In the genomic region with DNA sequence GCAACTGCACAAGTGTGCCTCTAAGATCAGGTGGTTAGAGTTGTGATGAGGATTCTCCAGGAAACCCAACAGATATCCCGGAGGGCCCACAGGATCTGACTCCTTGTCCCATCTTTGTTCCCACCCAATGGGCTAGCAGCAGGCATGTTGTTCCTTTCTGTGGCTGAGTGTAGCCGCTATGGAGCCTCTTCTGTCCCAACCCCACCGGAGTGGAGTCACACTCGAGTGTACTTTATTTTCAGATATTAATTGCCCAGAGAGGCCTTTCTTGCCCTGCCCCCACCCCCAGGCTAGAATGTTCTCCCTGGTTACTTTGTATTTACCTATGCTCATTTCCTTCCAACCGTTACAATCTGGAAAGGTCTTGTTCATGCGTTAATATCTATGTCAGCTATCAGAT, we compare ENCODE assay signal across 24 mouse cellular contexts.
A peak's percentile ranks its signal among the peaks of the same experiment; 100 is the strongest.
DNase-seq lines count a peak whose midpoint lies in the region; ATAC-seq lines count a peak whose summit lies in the region.
"Had no signal": no experiment of that assay in that cellular context is flagged by ENCODE, and none has a peak within 500 bp of the region (broad histone marks: within the 10 kb centered on the region; RNA-seq: fewer than 3 reads in every experiment).

No protein-coding gene starts in this region.

- H3K27me3 ChIP-seq in kidney, embryonic 16.5 days (ENCODE audit: insufficient read depth, low read length) = no peaks in the 10 kb centered on the region
- H3K27me3 ChIP-seq: CH12.LX; embryonic facial prominence, embryonic 12.5 days; forebrain, embryonic 13.5 days; forebrain, embryonic 15.5 days; Patski had no signal

- intact Hi-C loops in heart, postnatal 36 days (cut with DNase I) = no loop called here

- H3K4me3 ChIP-seq in kidney, embryonic 16.5 days (ENCODE audit: low read length) = no peak overlapping the region
- H3K4me3 ChIP-seq: embryonic facial prominence, embryonic 10.5 days; embryonic facial prominence, embryonic 12.5 days; forebrain, embryonic 13.5 days; forebrain, embryonic 15.5 days had no signal

- H3K27ac ChIP-seq in kidney, embryonic 16.5 days (ENCODE audit: low read length) = peak overlapping the region; percentile 53; the same call in 1 of the 2 replicates
- H3K27ac ChIP-seq: embryonic facial prominence, embryonic 10.5 days; embryonic facial prominence, embryonic 12.5 days; forebrain, embryonic 13.5 days; forebrain, embryonic 15.5 days had no signal

- H3K9ac ChIP-seq in kidney, embryonic 16.5 days (replicated peaks; ENCODE audit: low read length) = no peak overlapping the region
- H3K9ac ChIP-seq: embryonic facial prominence, embryonic 12.5 days; forebrain, embryonic 13.5 days; forebrain, embryonic 15.5 days had no signal

- ATAC-seq in kidney, embryonic 16.5 days (ENCODE audit: low FRiP score, low TSS enrichment) = no peak
- ATAC-seq: activated CD4-positive, CD25-positive, alpha-beta regulatory T cell, adult 4 months; CD4-positive, CD25-positive, alpha-beta regulatory T cell, adult 4 months; forebrain, embryonic 13.5 days; forebrain, embryonic 15.5 days; Patski had no signal

- no peak overlapping the region for H3K4me2 ChIP-seq in kidney, embryonic 16.5 days (replicated peaks; ENCODE audit: low read depth, low read length)
- H3K4me2 ChIP-seq: embryonic facial prominence, embryonic 12.5 days; forebrain, embryonic 13.5 days; forebrain, embryonic 15.5 days had no signal

- whole genome bisulfite sequencing in kidney, embryonic 16.5 days = 60% methylated on average over 6 of the region's 6 CpGs

- H3K36me3 ChIP-seq in kidney, embryonic 16.5 days (ENCODE audit: insufficient read depth, low read length) = no peaks in the 10 kb centered on the region
- H3K36me3 ChIP-seq: embryonic facial prominence, embryonic 10.5 days; embryonic facial prominence, embryonic 12.5 days; forebrain, embryonic 15.5 days; G1E had no signal

- peak; percentile 74 for DNase-seq in heart, adult 11 months
- DNase-seq in heart, postnatal 36 days = no peak
- DNase-seq in kidney, postnatal 36 days = no peak
- peak; percentile 26 to 28 for DNase-seq in kidney, postnatal 4 days
- DNase-seq in kidney, adult 8-10 months = no peak
- DNase-seq: adrenal gland, adult 8-10 months; adrenal gland, postnatal 14 days; adrenal gland, postnatal 36 days; B cell, adult 2 months; cerebellum, adult 11-12 months; cerebellum, adult 2 months; cerebellum, adult 9-10 months; cerebellum, postnatal 10 days; cerebellum, postnatal 25 days had no signal

- H3K4me1 ChIP-seq in kidney, embryonic 16.5 days (ENCODE audit: insufficient read depth, low read length) = 0 out of 2 replicates have a peak, but pooled peaks cover 3% of the 10 kb centered on the region
- H3K4me1 ChIP-seq: embryonic facial prominence, embryonic 12.5 days; forebrain, embryonic 13.5 days; forebrain, embryonic 15.5 days had no signal

- H3K9me3 ChIP-seq in kidney, embryonic 16.5 days (ENCODE audit: low read length) = no peaks in the 10 kb centered on the region
- H3K9me3 ChIP-seq: embryonic facial prominence, embryonic 10.5 days; embryonic facial prominence, embryonic 12.5 days; forebrain, embryonic 13.5 days; forebrain, embryonic 15.5 days; G1E had no signal

Comparison
In these comparisons a context has a peak if more than half of its experiments do, and no peak if none do; other contexts are left out.
1. DNase-seq: peak in heart, adult 11 months (single experiment) and kidney, postnatal 4 days (2 of 2); none in heart, postnatal 36 days (0 of 2), kidney, postnatal 36 days (0 of 2) and kidney, adult 8-10 months (0 of 2).